Mouse (Mus musculus) liver, adult 2 months (tissue): ENCODE data around the gene Magi2. TPM values are rescaled to one million over a fixed set of nuclear protein-coding genes. Genes with fewer than 3 reads are reported as not detected.

Experiments used
- DNase-seq: peaks from one replicate; pipeline ENCODE4 v3.0.0-alpha.2; 2011; ENCODE audit warnings: low read depth, low spot score; ENCODE audit errors: extremely low read depth
- H3K27ac ChIP-seq: fragments of 200-500 bp; replicated peaks from 2 replicates; pipeline ENCODE4 v1.5.1; 2012; ENCODE audit warnings: low read depth, mild to moderate bottlenecking, control low read depth, inconsistent platforms, low read length; ENCODE audit not compliant: insufficient read depth
- H3K27me3 ChIP-seq: fragments of 200-500 bp; 2 replicates; pipeline ENCODE4 v1.6.1; 2012; ENCODE audit warnings: mild to moderate bottlenecking, moderate library complexity, low read length, inconsistent platforms; ENCODE audit not compliant: control insufficient read depth, insufficient read depth
- H3K36me3 ChIP-seq: fragments of 200-500 bp; 2 replicates; pipeline ENCODE4 v1.6.1; 2012; ENCODE audit warnings: low read length, inconsistent platforms; ENCODE audit not compliant: control insufficient read depth, insufficient read depth
- H3K4me1 ChIP-seq: fragments of 200-500 bp; 2 replicates; pipeline ENCODE4 v1.6.1; 2011; ENCODE audit warnings: low read length; ENCODE audit not compliant: control insufficient read depth, insufficient read depth
- H3K4me3 ChIP-seq: fragments of 200-500 bp; 2 replicates; pipeline ENCODE4 v1.5.1; 2011; ENCODE audit warnings: low read depth, mild to moderate bottlenecking, control low read depth, low read length, moderate library complexity; ENCODE audit not compliant: insufficient read depth
- H3K79me2 ChIP-seq: fragments of 200-500 bp; 2 replicates; pipeline ENCODE4 v1.6.1; 2012; ENCODE audit warnings: inconsistent platforms, mild to moderate bottlenecking, low read length, moderate library complexity; ENCODE audit not compliant: control insufficient read depth, insufficient read depth
- H3K9ac ChIP-seq: fragments of 200-500 bp; 2 replicates; pipeline ENCODE4 v1.6.1; 2012; ENCODE audit warnings: low read depth, mild to moderate bottlenecking, control low read depth, inconsistent platforms, low read length
- CTCF ChIP-seq: fragments of 200-500 bp; IDR thresholded peaks from 2 replicates; pipeline ENCODE4 v1.5.1; 2011; ENCODE audit warnings: low read depth, low read length, control low read depth
- POLR2A ChIP-seq: fragments of 200-500 bp; IDR thresholded peaks from 2 replicates; pipeline ENCODE4 v1.6.1; 2011; ENCODE audit warnings: low read length, control low read depth; ENCODE audit not compliant: insufficient read depth; ENCODE audit errors: extremely low read depth
- WGBS: fragments of 180-500 bp; shearing (Covaris S2); methylation state at CpG from one replicate; pipeline ENCODE4 v1.1.7; 2018; 5-methylcytosine and 5-hydroxymethylcytosine counted together
- polyA plus RNA-seq: library from polyadenylated mRNA; depleted of rRNA; stranded (reverse); fragments of >200 nt; gene quantifications from 2 replicates; pipeline ENCODE4 v1.2.3, GENCODE M21; 2012
- total RNA-seq: library from RNA; depleted of rRNA; stranded (reverse); fragments of >200 nt; gene quantifications from 2 replicates; pipeline ENCODE4 v1.2.3, GENCODE M21; 2014

Magi2 gene
- total and polyA plus RNA-seq, 2 experiments = 0.06 to 0.18 TPM

DNA sequence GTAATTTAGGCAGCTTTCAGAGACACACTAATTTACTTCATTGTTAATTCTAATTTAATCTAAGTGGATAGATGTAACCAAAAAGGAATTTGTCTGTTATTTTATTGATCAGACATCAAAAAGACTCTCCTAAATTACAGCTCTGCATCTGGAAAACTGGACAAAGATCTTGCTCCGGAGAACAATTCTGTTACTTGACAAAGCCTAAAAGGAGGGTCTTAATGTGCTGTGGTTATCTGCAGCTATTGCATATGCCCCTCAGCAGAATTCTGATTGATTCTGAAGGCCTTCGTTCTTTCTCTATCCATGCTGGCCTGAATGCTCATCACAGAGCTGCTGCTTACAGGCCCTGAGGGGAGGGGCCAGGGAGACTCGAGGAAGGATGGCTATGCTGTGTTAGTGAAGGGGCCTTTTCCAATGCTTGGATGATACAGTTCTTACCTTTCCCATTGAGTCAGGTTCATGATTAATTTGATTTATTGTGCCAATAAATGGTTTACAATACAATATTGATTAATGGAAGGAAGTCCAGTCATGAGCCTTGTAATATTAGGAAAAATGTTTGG, 842.2 kb downstream of the Magi2 start:
- Histone ChIP-seq H3K27ac (no peak overlapping the region), H3K4me3 (no peak overlapping the region), H3K9ac (no peak overlapping the region), H3K79me2 (no peaks in the 10 kb centered on the region), H3K4me1 (no peaks in the 10 kb centered on the region), H3K36me3 (no peaks in the 10 kb centered on the region), H3K27me3 (no peaks in the 10 kb centered on the region)
- 77% methylated on average over 3 of the region's 3 CpGs for WGBS
- DNase-seq = no peak
- TF ChIP-seq CTCF (no peak), POLR2A (no peak)

DNA sequence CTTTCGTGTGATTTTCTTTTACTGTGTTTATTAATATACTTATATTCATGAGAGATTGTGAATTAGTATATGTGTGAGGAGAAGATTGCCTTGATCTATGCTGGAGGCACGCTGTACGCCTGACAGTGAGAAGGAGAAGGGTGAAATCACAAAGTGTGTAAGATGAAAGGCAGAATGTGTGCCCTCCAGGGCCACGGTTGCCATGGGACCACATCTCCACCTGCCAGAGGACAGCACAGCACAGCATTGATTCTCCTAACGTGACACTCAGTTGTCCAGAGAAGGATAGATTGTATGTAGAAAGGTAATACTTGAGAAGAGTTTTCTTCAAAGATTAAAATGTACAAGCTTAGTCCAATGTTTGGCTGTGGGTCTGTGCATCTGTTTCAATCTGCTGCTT, 847.3 kb downstream of the Magi2 start:
- 75% methylated on average over 5 of the region's 5 CpGs for WGBS
- TF ChIP-seq POLR2A (no peak), CTCF (no peak)
- no peaks in the 10 kb centered on the region for H3K27me3 ChIP-seq
- no peak overlapping the region for H3K27ac ChIP-seq
- no peak overlapping the region for H3K4me3 ChIP-seq
- DNase-seq = no peak
- H3K9ac ChIP-seq = no peak overlapping the region
- no peaks in the 10 kb centered on the region for H3K36me3 ChIP-seq
- H3K79me2 ChIP-seq = no peaks in the 10 kb centered on the region
- H3K4me1 ChIP-seq = no peaks in the 10 kb centered on the region

DNA sequence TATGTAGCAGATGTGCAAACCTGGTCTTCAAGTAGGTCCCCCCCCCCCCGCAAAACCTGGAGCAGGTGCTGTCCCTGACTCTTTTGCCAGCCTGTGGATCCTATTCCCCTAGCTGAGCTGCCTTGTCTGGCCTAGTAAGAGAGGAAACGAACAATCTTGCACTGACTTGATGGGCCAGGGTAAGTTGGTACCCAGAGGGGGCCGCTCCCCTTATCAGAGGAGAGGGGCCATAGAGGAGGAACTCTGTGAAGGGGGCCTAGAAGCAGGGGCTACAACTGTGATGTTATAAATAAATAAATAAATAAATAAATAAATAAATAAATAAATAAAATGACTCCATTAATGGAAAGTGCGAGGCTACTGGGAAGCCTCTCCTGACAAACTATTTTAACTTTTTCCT, 848.0 kb downstream of the Magi2 start:
- no peak overlapping the region for H3K4me3 ChIP-seq
- WGBS = 88% methylated on average over 4 of the region's 4 CpGs
- no peak overlapping the region for H3K9ac ChIP-seq
- H3K27me3 ChIP-seq = no peaks in the 10 kb centered on the region
- no peaks in the 10 kb centered on the region for H3K79me2 ChIP-seq
- H3K4me1 ChIP-seq = no peaks in the 10 kb centered on the region
- no peak for DNase-seq
- no peak overlapping the region for H3K27ac ChIP-seq
- no peaks in the 10 kb centered on the region for H3K36me3 ChIP-seq
- TF ChIP-seq CTCF = no peak
- no peak for TF ChIP-seq POLR2A

DNA sequence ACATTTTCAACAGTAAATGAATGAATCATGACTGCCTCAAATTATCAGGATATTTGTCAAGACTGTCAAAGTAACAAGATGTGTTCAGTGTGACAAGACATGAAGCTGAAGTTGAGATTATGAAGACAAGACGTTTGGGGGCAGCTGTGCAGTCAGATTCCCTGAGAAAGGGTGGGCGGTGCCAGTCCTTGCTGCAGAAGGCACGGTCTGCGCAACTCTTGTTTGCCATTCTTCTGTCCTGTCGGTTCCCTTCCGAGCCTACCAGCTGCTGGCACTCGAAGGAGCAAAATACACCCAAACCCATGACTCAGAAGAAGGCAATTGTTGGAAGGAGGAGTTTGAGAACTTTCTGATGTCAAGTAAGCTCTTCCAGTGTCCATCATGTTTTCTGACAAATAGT, 852.1 kb downstream of the Magi2 start:
- H3K4me1 ChIP-seq = no peaks in the 10 kb centered on the region
- 74% methylated on average over 7 of the region's 7 CpGs for WGBS
- H3K27me3 ChIP-seq = no peaks in the 10 kb centered on the region
- no peak overlapping the region for H3K4me3 ChIP-seq
- no peak overlapping the region for H3K9ac ChIP-seq
- DNase-seq = no peak
- no peak overlapping the region for H3K27ac ChIP-seq
- no peaks in the 10 kb centered on the region for H3K79me2 ChIP-seq
- H3K36me3 ChIP-seq = no peaks in the 10 kb centered on the region
- no peak for TF ChIP-seq CTCF
- no peak for TF ChIP-seq POLR2A

DNA sequence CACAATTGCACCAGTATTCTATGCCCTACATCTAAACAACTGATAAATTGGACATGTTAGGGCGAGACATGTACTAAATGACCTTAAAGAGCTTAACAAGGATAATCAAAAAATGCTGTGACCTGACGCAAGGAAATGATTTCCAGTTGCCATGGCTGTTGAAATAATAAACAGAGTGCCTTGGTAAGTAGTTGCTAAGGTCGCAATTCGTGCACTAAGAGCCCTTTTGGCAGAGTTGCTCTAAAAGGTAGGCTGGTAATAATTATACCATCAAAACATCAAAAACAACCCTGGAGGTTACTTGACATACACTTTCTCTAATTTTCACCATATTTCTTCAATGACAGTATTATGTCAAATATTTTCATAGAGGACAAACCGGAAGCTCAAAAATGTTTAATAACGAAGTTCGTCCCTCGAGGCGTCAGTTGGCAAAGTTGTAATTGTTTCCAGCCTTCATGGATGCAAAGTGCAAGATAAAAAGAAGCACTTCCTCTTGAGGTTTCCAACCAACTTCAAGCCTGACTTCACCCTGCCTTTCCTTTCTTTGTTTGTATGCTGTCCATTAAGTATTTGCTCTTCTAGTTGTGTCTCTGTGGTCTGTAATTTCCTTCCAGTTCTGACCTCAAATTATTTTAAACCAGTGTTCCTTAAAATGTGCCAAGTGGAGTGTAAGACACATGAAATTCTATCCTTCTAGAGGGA, 853.9 kb downstream of the Magi2 start:
- Histone ChIP-seq H3K4me3 (no peak overlapping the region), H3K27me3 (no peaks in the 10 kb centered on the region), H3K27ac (no peak overlapping the region), H3K79me2 (no peaks in the 10 kb centered on the region), H3K9ac (no peak overlapping the region), H3K4me1 (no peaks in the 10 kb centered on the region), H3K36me3 (no peaks in the 10 kb centered on the region)
- TF ChIP-seq POLR2A (no peak), CTCF (no peak)
- no peak for DNase-seq
- WGBS = 78% methylated on average over 9 of the region's 9 CpGs

DNA sequence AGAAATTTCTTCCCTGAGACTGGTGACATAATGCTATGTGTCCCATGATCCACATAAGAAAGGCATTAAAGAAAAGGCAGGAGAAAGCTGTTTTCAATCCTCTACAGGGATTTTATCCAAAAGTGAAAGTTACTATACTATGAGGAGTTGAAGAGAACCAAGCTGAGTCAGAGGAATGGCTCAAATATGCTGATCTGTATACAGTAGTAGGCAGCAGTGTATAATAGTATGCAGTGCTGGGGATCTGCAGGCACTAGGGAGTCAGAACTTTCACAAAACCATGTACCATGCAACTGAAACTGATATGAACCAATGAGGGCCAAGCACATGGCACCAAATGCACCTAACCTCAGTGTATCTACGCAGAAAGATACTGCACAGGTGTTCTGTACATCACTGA, 855.5 kb downstream of the Magi2 start:
- WGBS = 81% methylated on average over 1 of the region's 1 CpGs
- no peak overlapping the region for H3K4me3 ChIP-seq
- H3K4me1 ChIP-seq = no peaks in the 10 kb centered on the region
- TF ChIP-seq CTCF (no peak), POLR2A (no peak)
- no peak for DNase-seq
- no peak overlapping the region for H3K27ac ChIP-seq
- H3K27me3 ChIP-seq = no peaks in the 10 kb centered on the region
- H3K9ac ChIP-seq = no peak overlapping the region
- no peaks in the 10 kb centered on the region for H3K36me3 ChIP-seq
- no peaks in the 10 kb centered on the region for H3K79me2 ChIP-seq
